Mouse (Mus musculus) kidney, adult 2 months (tissue): ENCODE data around the gene Pskh1.

Source experiments
- CTCF ChIP-seq: fragments of 200-500 bp; conservative IDR thresholded peaks from 2 replicates; pipeline ENCODE4 v1.5.1; 2011; ENCODE audit warnings: low read depth, mild to moderate bottlenecking, control low read depth, low read length, moderate library complexity, mixed read lengths; ENCODE audit not compliant: insufficient read depth, insufficient read length
- POLR2A ChIP-seq: fragments of 200-500 bp; IDR thresholded peaks from one replicate; pipeline ENCODE4 v1.6.1; 2011; ENCODE audit warnings: low read depth, low read length, control low read depth

DNA sequence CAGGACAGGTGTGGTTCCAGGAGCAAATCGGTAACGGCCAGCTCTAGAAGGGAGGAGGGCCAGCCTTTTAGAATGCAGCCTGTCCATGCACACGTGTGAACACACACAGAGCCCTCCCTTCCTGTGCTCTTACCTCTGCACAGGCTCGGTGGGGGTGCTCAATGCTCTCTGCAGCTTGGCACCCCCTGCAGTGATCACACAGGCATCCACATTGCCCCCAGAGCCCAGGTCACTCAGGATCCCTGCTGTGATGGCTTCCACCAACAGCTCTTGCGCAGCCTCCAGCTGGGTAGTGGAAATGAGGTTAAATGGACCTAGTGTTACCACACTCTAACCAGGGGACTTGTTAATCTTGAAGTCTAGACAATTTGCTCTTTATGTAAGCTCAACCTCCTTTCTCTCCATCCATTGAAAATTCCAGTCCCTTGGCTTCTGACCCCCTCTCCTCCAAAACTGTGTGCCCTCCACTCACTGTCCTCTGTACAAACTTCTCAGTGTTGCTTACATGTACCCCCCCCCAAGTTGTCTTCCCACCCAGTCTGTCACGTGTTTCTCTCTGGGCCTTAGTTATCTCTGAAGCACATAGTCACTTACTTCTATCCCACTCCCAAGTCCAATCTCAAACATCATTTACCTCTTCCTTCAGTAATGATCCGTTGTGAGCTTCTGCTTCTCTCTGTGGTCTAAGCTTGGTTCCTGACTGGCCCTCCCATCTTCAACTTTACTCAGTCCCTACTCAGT is 35.8 kb downstream of the Pskh1 start:
- TF ChIP-seq CTCF (no peak), POLR2A (no peak)
